Mouse (Mus musculus): Measurements from ENCODE around the gene Olfr554.
"Not testable (repeated sequence)": the region's sequence is repeated elsewhere in the genome, so short reads cannot be mapped to it uniquely, and the experiment has no call there.

Gene Olfr554

GRCm38 (mm10) chr7:102638132-102638531, at the start of gene Olfr554:
TSS of gene Olfr554 (plus strand) at chr7:102638432.
- no peak for DNase-seq (ENCODE audit: inconsistent ontology term)

DNA sequence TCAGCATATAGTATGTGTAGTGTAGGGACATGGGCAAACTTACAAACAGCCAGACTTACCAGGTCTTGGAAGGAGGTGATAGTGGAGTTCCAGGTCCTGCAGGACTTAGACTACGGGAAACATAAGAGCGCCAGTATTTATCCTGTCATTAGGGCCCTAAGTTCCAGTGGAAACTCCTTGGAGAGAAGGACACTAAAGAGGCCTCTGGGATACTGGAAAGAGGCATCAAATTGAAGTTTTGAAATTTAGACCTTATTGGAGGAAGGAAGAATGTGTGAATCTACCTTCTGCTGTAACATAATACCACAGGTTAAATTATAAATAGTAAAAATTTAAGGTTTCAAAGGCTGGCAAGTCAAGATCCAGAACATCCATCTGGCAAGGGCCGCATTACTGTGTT, 46.4 kb upstream of the Olfr554 start, which contains the start of gene Olfr551:
Gene Olfr551, minus strand, starts transcription at position 101 of the 400 bp plus-strand sequence.
- no peak for DNase-seq (ENCODE audit: inconsistent ontology term)

- DNase-seq (ENCODE audit: inconsistent ontology term) = peak; percentile 70
These were observed 40.7 kb upstream of the Olfr554 start, which contains the start of gene Olfr552 for GRCm38 (mm10) chr7:102597378-102598031. TSS of gene Olfr552 (plus strand) at chr7:102597770.

DNA sequence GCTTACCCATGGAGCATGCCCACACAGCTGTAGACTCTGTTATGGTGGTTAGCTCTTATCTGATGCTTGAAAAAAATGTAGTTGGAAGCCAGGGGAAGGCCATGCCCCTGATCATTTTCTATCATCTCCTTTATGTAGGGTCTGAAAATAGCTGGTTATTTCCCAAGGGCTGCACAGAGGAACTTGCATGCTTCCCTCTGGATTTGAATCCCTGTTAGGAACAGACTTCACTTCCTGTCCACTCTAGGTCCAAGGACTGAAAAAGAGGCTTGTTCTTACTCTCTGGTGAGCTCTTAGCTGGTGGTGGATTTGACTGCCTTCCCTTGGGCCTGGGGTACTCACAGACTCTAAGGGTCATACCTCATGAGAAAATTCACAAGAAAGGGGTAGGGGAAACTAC, 20.1 kb upstream of the Olfr554 start, which contains the start of gene Olfr553:
Gene Olfr553, minus strand, starts transcription at position 101 of the 400 bp plus-strand sequence.
- no peak for DNase-seq (ENCODE audit: inconsistent ontology term)

DNA sequence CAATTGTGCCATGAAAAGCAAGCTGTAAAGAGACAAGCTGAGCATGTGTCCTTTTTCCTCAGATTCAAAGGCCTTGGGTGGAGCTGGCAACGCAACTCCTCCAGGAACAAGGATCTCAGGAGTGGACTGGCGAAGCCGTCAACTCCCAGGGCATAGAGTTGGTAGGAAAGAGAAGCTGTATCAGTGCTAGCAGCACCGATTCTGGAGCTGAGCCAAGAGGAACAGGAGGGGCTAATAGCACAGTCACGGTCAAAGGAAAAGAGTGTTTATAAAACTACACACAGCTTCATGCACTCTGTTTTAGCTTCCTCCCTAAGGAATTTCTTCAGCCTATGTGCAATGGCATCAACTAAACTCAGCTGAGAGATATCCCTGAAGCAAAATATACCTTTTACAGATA, 18.6 kb upstream of the Olfr554 start:
- no peak for DNase-seq (ENCODE audit: inconsistent ontology term)

- DNase-seq (ENCODE audit: inconsistent ontology term) = not testable (repeated sequence)
These were observed 17.9 kb upstream of the Olfr554 start for GRCm38 (mm10) chr7:102620368-102620767.

GRCm38 (mm10) chr7:102636665-102637064, 1.6 kb upstream of the Olfr554 start:
- peak; percentile 31 for DNase-seq (ENCODE audit: inconsistent ontology term)

DNA sequence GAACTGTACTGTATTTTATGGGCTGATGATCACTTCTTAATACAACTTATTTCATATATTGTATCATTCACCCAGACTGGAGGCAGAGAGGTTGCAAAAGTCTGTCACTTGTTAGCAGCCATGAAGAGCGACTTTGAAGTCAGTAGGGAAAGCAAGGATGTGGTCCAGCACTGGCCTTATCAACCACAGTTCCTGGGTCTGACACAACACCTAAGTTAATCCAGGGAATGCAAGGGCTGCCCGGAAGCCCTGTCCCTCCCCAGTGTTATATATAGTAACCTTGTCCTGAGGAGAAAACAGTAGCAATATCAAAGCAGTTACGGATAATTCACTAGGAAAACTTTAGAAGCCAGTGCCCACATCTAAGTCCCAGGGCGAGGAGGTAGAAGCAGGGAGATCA, 6.7 kb downstream of the Olfr554 start:
- not testable (repeated sequence) for DNase-seq (ENCODE audit: inconsistent ontology term)

- no peak for DNase-seq (ENCODE audit: inconsistent ontology term)
These were observed 20.3 kb downstream of the Olfr554 start, which contains the start of gene Olfr555 for GRCm38 (mm10) chr7:102658523-102658922. TSS of gene Olfr555 (plus strand) at chr7:102658823.

GRCm38 (mm10) chr7:102664599-102664998, 26.4 kb downstream of the Olfr554 start, which contains the start of gene Olfr556:
TSS of gene Olfr556 (plus strand) at chr7:102664899.
- peak; percentile 17 for DNase-seq (ENCODE audit: inconsistent ontology term)

GRCm38 (mm10) chr7:102665378-102665777, 27.1 kb downstream of the Olfr554 start:
- no peak for DNase-seq (ENCODE audit: inconsistent ontology term)

GRCm38 (mm10) chr7:102676225-102676624, 38.0 kb downstream of the Olfr554 start:
- DNase-seq (ENCODE audit: inconsistent ontology term) = no peak

- DNase-seq (ENCODE audit: inconsistent ontology term) = no peak
These were observed 43.7 kb downstream of the Olfr554 start for GRCm38 (mm10) chr7:102681916-102682315.

GRCm38 (mm10) chr7:102686944-102687501, 48.8 kb downstream of the Olfr554 start, which contains the start of gene Trim68:
TSS of gene Trim68 (minus strand) at chr7:102687327.
- peak; percentile 92 for DNase-seq (ENCODE audit: inconsistent ontology term)
